Mouse (Mus musculus) lung, postnatal 0 days (tissue): ENCODE measurements at regions not wholly inside any gene's neighbourhood (a gene's known extent, or its start where the extent isn't known, plus 50 kb on each side); places are given as distances from the start of the nearest gene placed in this dataset.

Experiments
- CTCF ChIP-seq: IDR thresholded peaks from 2 replicates; pipeline ENCODE4 v1.5.1; 2016; ENCODE audit warnings: antibody characterized with exemption, mild to moderate bottlenecking
- EP300 ChIP-seq: IDR thresholded peaks from 2 replicates; pipeline ENCODE4 v1.6.1; 2016; ENCODE audit warnings: antibody characterized with exemption, mild to moderate bottlenecking, control low read depth

GRCm38 (mm10) chr13:44482661-44483060 is 246.6 kb upstream of the Jarid2 start:
- TF ChIP-seq CTCF (no peak), EP300 (no peak)
